Mouse (Mus musculus): ENCODE data around the gene Sf3a2. TPM values are rescaled to one million over a fixed set of nuclear protein-coding genes. Genes with fewer than 3 reads are reported as not detected.

The Sf3a2 gene
- polyA plus RNA-seq, 1 experiment from 2014 or later: 102 TPM

- H3K27me3 ChIP-seq (ENCODE audit: control insufficient read depth, insufficient read depth, low read length): peaks cover 14% of the 10 kb centered on the region
- H3K9me3 ChIP-seq (ENCODE audit: control insufficient read depth, low read length): peaks cover 4% of the 10 kb centered on the region; the same call in 1 of the 2 replicates
- no peak overlapping the region for H3K27ac ChIP-seq (ENCODE audit: low read depth, low read length)
- H3K4me2 ChIP-seq (replicated peaks; ENCODE audit: low read depth, low read length): no peak overlapping the region
- ATAC-seq (ENCODE audit: low FRiP score, low TSS enrichment): no peak
- H3K4me3 ChIP-seq (ENCODE audit: low read length): no peak overlapping the region
- peaks cover 19% of the 10 kb centered on the region for H3K36me3 ChIP-seq (ENCODE audit: control insufficient read depth, insufficient read depth, low read length)
- peaks cover 18% of the 10 kb centered on the region for H3K4me1 ChIP-seq (ENCODE audit: control insufficient read depth, insufficient read depth, low read length)
- H3K9ac ChIP-seq (ENCODE audit: low read depth, low read length): no peak overlapping the region
- WGBS: 80% methylated on average over 1 of the region's 1 CpGs
Observed at GRCm38 (mm10) chr10:80829359-80830278, 31.6 kb downstream of the Sf3a2 start.

GRCm38 (mm10) chr10:80831136-80831535, 33.1 kb downstream of the Sf3a2 start:
- Histone ChIP-seq H3K4me2 (replicated peaks; ENCODE audit: low read depth, low read length) (no peak overlapping the region; the same call in 1 of the 2 replicates), H3K4me3 (ENCODE audit: low read length) (no peak overlapping the region), H3K9ac (ENCODE audit: low read depth, low read length) (no peak overlapping the region), H3K9me3 (ENCODE audit: control insufficient read depth, low read length) (peaks cover 11% of the 10 kb centered on the region), H3K27ac (ENCODE audit: low read depth, low read length) (no peak overlapping the region), H3K36me3 (ENCODE audit: control insufficient read depth, insufficient read depth, low read length) (peaks cover 19% of the 10 kb centered on the region), H3K27me3 (ENCODE audit: control insufficient read depth, insufficient read depth, low read length) (peaks cover 28% of the 10 kb centered on the region), H3K4me1 (ENCODE audit: control insufficient read depth, insufficient read depth, low read length) (peaks cover 18% of the 10 kb centered on the region)
- peak; percentile 32 for ATAC-seq (ENCODE audit: low FRiP score, low TSS enrichment)
- under 1% methylated on average over 9 of the region's 9 CpGs for WGBS

- Histone ChIP-seq H3K9me3 (ENCODE audit: control insufficient read depth, low read length) (peaks cover 11% of the 10 kb centered on the region), H3K4me3 (ENCODE audit: low read length) (no peak overlapping the region), H3K4me2 (replicated peaks; ENCODE audit: low read depth, low read length) (no peak overlapping the region), H3K27me3 (ENCODE audit: control insufficient read depth, insufficient read depth, low read length) (peaks cover 36% of the 10 kb centered on the region), H3K4me1 (ENCODE audit: control insufficient read depth, insufficient read depth, low read length) (peaks cover 14% of the 10 kb centered on the region), H3K9ac (ENCODE audit: low read depth, low read length) (no peak overlapping the region), H3K27ac (ENCODE audit: low read depth, low read length) (no peak overlapping the region), H3K36me3 (ENCODE audit: control insufficient read depth, insufficient read depth, low read length) (peaks cover 19% of the 10 kb centered on the region)
- WGBS: 76% methylated on average over 7 of the region's 7 CpGs
- no peak for ATAC-seq (ENCODE audit: low FRiP score, low TSS enrichment)
Observed at GRCm38 (mm10) chr10:80832818-80833217, 34.8 kb downstream of the Sf3a2 start.

- H3K27me3 ChIP-seq (ENCODE audit: control insufficient read depth, insufficient read depth, low read length): peaks cover 39% of the 10 kb centered on the region
- no peak overlapping the region for H3K27ac ChIP-seq (ENCODE audit: low read depth, low read length)
- no peak overlapping the region for H3K9ac ChIP-seq (ENCODE audit: low read depth, low read length)
- no peak overlapping the region for H3K4me3 ChIP-seq (ENCODE audit: low read length)
- H3K36me3 ChIP-seq (ENCODE audit: control insufficient read depth, insufficient read depth, low read length): peaks cover 3% of the 10 kb centered on the region; the same call in 1 of the 2 replicates
- no peak overlapping the region for H3K4me2 ChIP-seq (replicated peaks; ENCODE audit: low read depth, low read length)
- WGBS: 59% methylated on average over 30 of the region's 30 CpGs
- peaks cover 11% of the 10 kb centered on the region for H3K9me3 ChIP-seq (ENCODE audit: control insufficient read depth, low read length)
- no peak for ATAC-seq (ENCODE audit: low FRiP score, low TSS enrichment)
- peaks cover 7% of the 10 kb centered on the region for H3K4me1 ChIP-seq (ENCODE audit: control insufficient read depth, insufficient read depth, low read length)
Observed at GRCm38 (mm10) chr10:80835617-80836016, 37.6 kb downstream of the Sf3a2 start.

GRCm38 (mm10) chr10:80836949-80837379, 39.0 kb downstream of the Sf3a2 start:
- WGBS: 51% methylated on average over 7 of the region's 7 CpGs
- peaks cover 42% of the 10 kb centered on the region for H3K27me3 ChIP-seq (ENCODE audit: control insufficient read depth, insufficient read depth, low read length)
- peaks cover 11% of the 10 kb centered on the region for H3K9me3 ChIP-seq (ENCODE audit: control insufficient read depth, low read length)
- ATAC-seq (ENCODE audit: low FRiP score, low TSS enrichment): no peak
- H3K9ac ChIP-seq (ENCODE audit: low read depth, low read length): no peak overlapping the region
- no peaks in the 10 kb centered on the region for H3K36me3 ChIP-seq (ENCODE audit: control insufficient read depth, insufficient read depth, low read length)
- no peak overlapping the region for H3K4me2 ChIP-seq (replicated peaks; ENCODE audit: low read depth, low read length)
- no peak overlapping the region for H3K4me3 ChIP-seq (ENCODE audit: low read length)
- no peaks in the 10 kb centered on the region for H3K4me1 ChIP-seq (ENCODE audit: control insufficient read depth, insufficient read depth, low read length)
- H3K27ac ChIP-seq (ENCODE audit: low read depth, low read length): no peak overlapping the region

GRCm38 (mm10) chr10:80837827-80838226, 39.8 kb downstream of the Sf3a2 start:
- WGBS: 20% methylated on average over 2 of the region's 2 CpGs
- no peak for ATAC-seq (ENCODE audit: low FRiP score, low TSS enrichment)
- peaks cover 11% of the 10 kb centered on the region for H3K9me3 ChIP-seq (ENCODE audit: control insufficient read depth, low read length)
- H3K36me3 ChIP-seq (ENCODE audit: control insufficient read depth, insufficient read depth, low read length): no peaks in the 10 kb centered on the region
- H3K9ac ChIP-seq (ENCODE audit: low read depth, low read length): no peak overlapping the region
- H3K4me1 ChIP-seq (ENCODE audit: control insufficient read depth, insufficient read depth, low read length): no peaks in the 10 kb centered on the region
- H3K4me3 ChIP-seq (ENCODE audit: low read length): no peak overlapping the region
- no peak overlapping the region for H3K27ac ChIP-seq (ENCODE audit: low read depth, low read length)
- H3K27me3 ChIP-seq (ENCODE audit: control insufficient read depth, insufficient read depth, low read length): peaks cover 51% of the 10 kb centered on the region
- no peak overlapping the region for H3K4me2 ChIP-seq (replicated peaks; ENCODE audit: low read depth, low read length)

GRCm38 (mm10) chr10:80838346-80838912, 40.4 kb downstream of the Sf3a2 start:
- WGBS: 53% methylated on average over 2 of the region's 2 CpGs
- Histone ChIP-seq H3K4me2 (replicated peaks; ENCODE audit: low read depth, low read length) (no peak overlapping the region), H3K36me3 (ENCODE audit: control insufficient read depth, insufficient read depth, low read length) (no peaks in the 10 kb centered on the region), H3K9ac (ENCODE audit: low read depth, low read length) (no peak overlapping the region), H3K4me1 (ENCODE audit: control insufficient read depth, insufficient read depth, low read length) (peaks cover under 1% of the 10 kb centered on the region; the same call in 1 of the 2 replicates), H3K4me3 (ENCODE audit: low read length) (no peak overlapping the region), H3K9me3 (ENCODE audit: control insufficient read depth, low read length) (peaks cover 11% of the 10 kb centered on the region), H3K27me3 (ENCODE audit: control insufficient read depth, insufficient read depth, low read length) (peaks cover 54% of the 10 kb centered on the region), H3K27ac (ENCODE audit: low read depth, low read length) (no peak overlapping the region)
- no peak for ATAC-seq (ENCODE audit: low FRiP score, low TSS enrichment)

GRCm38 (mm10) chr10:80839848-80840247, 41.9 kb downstream of the Sf3a2 start:
- no peaks in the 10 kb centered on the region for H3K36me3 ChIP-seq (ENCODE audit: control insufficient read depth, insufficient read depth, low read length)
- H3K4me1 ChIP-seq (ENCODE audit: control insufficient read depth, insufficient read depth, low read length): peaks cover 9% of the 10 kb centered on the region
- no peak for ATAC-seq (ENCODE audit: low FRiP score, low TSS enrichment)
- H3K9me3 ChIP-seq (ENCODE audit: control insufficient read depth, low read length): peaks cover 4% of the 10 kb centered on the region
- no peak overlapping the region for H3K4me3 ChIP-seq (ENCODE audit: low read length)
- H3K9ac ChIP-seq (ENCODE audit: low read depth, low read length): no peak overlapping the region
- H3K4me2 ChIP-seq (replicated peaks; ENCODE audit: low read depth, low read length): no peak overlapping the region
- H3K27ac ChIP-seq (ENCODE audit: low read depth, low read length): no peak overlapping the region
- peaks cover 54% of the 10 kb centered on the region for H3K27me3 ChIP-seq (ENCODE audit: control insufficient read depth, insufficient read depth, low read length)
- 51% methylated on average over 6 of the region's 6 CpGs for WGBS

GRCm38 (mm10) chr10:80841685-80842084, 43.7 kb downstream of the Sf3a2 start:
- Histone ChIP-seq H3K4me3 (ENCODE audit: low read length) (no peak overlapping the region), H3K9ac (ENCODE audit: low read depth, low read length) (no peak overlapping the region), H3K27me3 (ENCODE audit: control insufficient read depth, insufficient read depth, low read length) (peaks cover 48% of the 10 kb centered on the region), H3K4me2 (replicated peaks; ENCODE audit: low read depth, low read length) (no peak overlapping the region), H3K9me3 (ENCODE audit: control insufficient read depth, low read length) (no peaks in the 10 kb centered on the region), H3K36me3 (ENCODE audit: control insufficient read depth, insufficient read depth, low read length) (no peaks in the 10 kb centered on the region), H3K4me1 (ENCODE audit: control insufficient read depth, insufficient read depth, low read length) (peaks cover 9% of the 10 kb centered on the region), H3K27ac (ENCODE audit: low read depth, low read length) (no peak overlapping the region)
- ATAC-seq (ENCODE audit: low FRiP score, low TSS enrichment): no peak
- 78% methylated on average over 2 of the region's 2 CpGs for WGBS
